Mouse (Mus musculus): ENCODE data around the gene Palm. TPM values are rescaled to one million over a fixed set of nuclear protein-coding genes. Genes with fewer than 3 reads are reported as not detected.

Gene Palm
- polyA plus RNA-seq, 1 experiment from 2014 or later, result 78.0 TPM

DNA sequence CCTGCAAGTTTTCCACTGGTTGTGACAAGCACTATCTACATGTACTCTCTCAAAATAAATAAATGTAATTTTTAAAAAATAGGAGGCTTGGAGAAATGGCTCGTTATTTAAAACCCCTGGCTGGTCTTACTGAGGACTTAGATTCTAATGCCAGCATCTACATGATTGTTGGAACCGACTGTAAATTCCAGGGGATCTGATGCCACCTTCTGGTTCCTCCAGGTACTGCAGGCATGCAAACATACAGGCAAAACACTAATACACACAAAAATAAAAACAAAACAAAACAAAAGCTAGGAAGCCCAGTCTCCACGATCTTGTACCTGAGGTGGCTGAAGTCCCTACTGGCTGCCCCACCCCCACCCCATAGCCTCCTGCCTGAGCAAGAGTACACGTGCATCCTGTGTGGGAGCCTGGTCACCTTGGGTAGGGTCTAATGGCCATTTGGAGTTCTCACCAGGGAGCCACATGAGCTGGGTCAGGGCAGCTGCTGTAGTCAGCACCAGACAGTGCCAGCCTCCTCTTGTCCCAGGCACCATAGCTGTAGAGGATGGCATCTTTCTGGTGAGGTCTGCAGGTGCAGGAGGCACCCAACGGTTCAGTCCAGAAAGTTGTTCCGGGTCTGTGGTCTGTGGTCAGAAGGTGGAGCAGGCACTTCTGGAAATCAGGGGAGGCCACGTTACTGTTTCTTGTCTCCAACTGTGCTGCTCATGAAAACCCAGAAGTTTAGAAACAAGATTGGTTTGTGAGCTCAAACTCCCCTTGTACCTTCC is 4.8 kb upstream of the Palm start:
- H3K27ac ChIP-seq (ENCODE audit: low read length), result no peak overlapping the region
- no peaks in the 10 kb centered on the region for H3K27me3 ChIP-seq (ENCODE audit: control insufficient read depth, insufficient read depth, low read length)
- WGBS, result 37% methylated on average over 7 of the region's 7 CpGs
- H3K9me3 ChIP-seq (ENCODE audit: control insufficient read depth, low read depth, low read length), result no peaks in the 10 kb centered on the region
- H3K36me3 ChIP-seq (ENCODE audit: control insufficient read depth, insufficient read depth, low read length), result no peaks in the 10 kb centered on the region
- H3K4me1 ChIP-seq (ENCODE audit: control insufficient read depth, insufficient read depth, low read length), result 0 out of 2 replicates have a peak, but pooled peaks cover 2% of the 10 kb centered on the region
- no peak overlapping the region for H3K4me3 ChIP-seq (ENCODE audit: low read depth, low read length)
- no peak for ATAC-seq (ENCODE audit: insufficient number of reproducible peaks, insufficient read depth, low FRiP score, low read depth)
- no peak overlapping the region for H3K9ac ChIP-seq (replicated peaks; ENCODE audit: low read depth, low read length)
- no peak overlapping the region for H3K4me2 ChIP-seq (replicated peaks; ENCODE audit: low read depth, low read length)

DNA sequence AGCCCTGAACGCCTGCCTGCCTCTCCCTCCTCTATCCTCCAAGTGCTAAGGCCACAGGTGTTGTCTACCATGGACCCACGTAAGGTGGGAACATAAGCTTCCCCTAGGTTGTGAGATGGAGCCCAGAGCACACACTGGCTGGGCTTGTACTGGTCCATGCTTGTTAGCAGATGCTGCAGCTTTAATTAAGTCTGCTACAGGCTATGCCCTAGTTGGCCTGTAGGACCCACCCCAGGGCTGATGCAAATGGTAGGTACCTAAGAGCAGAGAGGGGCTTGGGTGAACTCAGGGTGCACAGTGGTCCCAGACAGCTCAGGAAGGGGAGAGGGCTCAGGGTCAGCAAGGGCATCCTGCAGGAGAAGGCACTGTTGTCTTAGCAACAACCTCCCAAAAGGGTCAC is 3.8 kb upstream of the Palm start:
- Histone ChIP-seq H3K4me2 (replicated peaks; ENCODE audit: low read depth, low read length) (no peak overlapping the region), H3K9ac (replicated peaks; ENCODE audit: low read depth, low read length) (no peak overlapping the region), H3K36me3 (ENCODE audit: control insufficient read depth, insufficient read depth, low read length) (no peaks in the 10 kb centered on the region), H3K4me1 (ENCODE audit: control insufficient read depth, insufficient read depth, low read length) (peaks cover 8% of the 10 kb centered on the region), H3K27me3 (ENCODE audit: control insufficient read depth, insufficient read depth, low read length) (no peaks in the 10 kb centered on the region), H3K27ac (ENCODE audit: low read length) (no peak overlapping the region), H3K4me3 (ENCODE audit: low read depth, low read length) (no peak overlapping the region), H3K9me3 (ENCODE audit: control insufficient read depth, low read depth, low read length) (no peaks in the 10 kb centered on the region)
- ATAC-seq (ENCODE audit: insufficient number of reproducible peaks, insufficient read depth, low FRiP score, low read depth), result no peak
- 52% methylated on average over 2 of the region's 2 CpGs for WGBS

- Histone ChIP-seq H3K4me1 (ENCODE audit: control insufficient read depth, insufficient read depth, low read length) (peaks cover 15% of the 10 kb centered on the region), H3K27ac (ENCODE audit: low read length) (no peak within 1 kb of the TSS), H3K27me3 (ENCODE audit: control insufficient read depth, insufficient read depth, low read length) (no peaks in the 10 kb centered on the region), H3K4me3 (ENCODE audit: low read depth, low read length) (no peak within 1 kb of the TSS), H3K36me3 (ENCODE audit: control insufficient read depth, insufficient read depth, low read length) (no peaks in the 10 kb centered on the region), H3K9ac (replicated peaks; ENCODE audit: low read depth, low read length) (no peak within 1 kb of the TSS), H3K9me3 (ENCODE audit: control insufficient read depth, low read depth, low read length) (no peaks in the 10 kb centered on the region), H3K4me2 (replicated peaks; ENCODE audit: low read depth, low read length) (no peak within 1 kb of the TSS)
- no peak for ATAC-seq (ENCODE audit: insufficient number of reproducible peaks, insufficient read depth, low FRiP score, low read depth)
- 90% methylated on average over 4 of the region's 4 CpGs for WGBS
These were observed 2.5 kb upstream of the Palm start, which contains the start of gene Prss57 for GRCm38 (mm10) chr10:79790861-79791260. Prss57 (minus strand) TSS chr10:79790961.

- Histone ChIP-seq H3K9ac (replicated peaks; ENCODE audit: low read depth, low read length) (no peak overlapping the region), H3K4me2 (replicated peaks; ENCODE audit: low read depth, low read length) (no peak overlapping the region), H3K9me3 (ENCODE audit: control insufficient read depth, low read depth, low read length) (no peaks in the 10 kb centered on the region), H3K27ac (ENCODE audit: low read length) (no peak overlapping the region), H3K27me3 (ENCODE audit: control insufficient read depth, insufficient read depth, low read length) (no peaks in the 10 kb centered on the region), H3K4me1 (ENCODE audit: control insufficient read depth, insufficient read depth, low read length) (peaks cover 18% of the 10 kb centered on the region), H3K4me3 (ENCODE audit: low read depth, low read length) (no peak overlapping the region), H3K36me3 (ENCODE audit: control insufficient read depth, insufficient read depth, low read length) (no peaks in the 10 kb centered on the region)
- ATAC-seq (ENCODE audit: insufficient number of reproducible peaks, insufficient read depth, low FRiP score, low read depth), result no peak
- 69% methylated on average over 5 of the region's 5 CpGs for WGBS
These were observed 882 bp upstream of the Palm start for GRCm38 (mm10) chr10:79792339-79793040.

DNA sequence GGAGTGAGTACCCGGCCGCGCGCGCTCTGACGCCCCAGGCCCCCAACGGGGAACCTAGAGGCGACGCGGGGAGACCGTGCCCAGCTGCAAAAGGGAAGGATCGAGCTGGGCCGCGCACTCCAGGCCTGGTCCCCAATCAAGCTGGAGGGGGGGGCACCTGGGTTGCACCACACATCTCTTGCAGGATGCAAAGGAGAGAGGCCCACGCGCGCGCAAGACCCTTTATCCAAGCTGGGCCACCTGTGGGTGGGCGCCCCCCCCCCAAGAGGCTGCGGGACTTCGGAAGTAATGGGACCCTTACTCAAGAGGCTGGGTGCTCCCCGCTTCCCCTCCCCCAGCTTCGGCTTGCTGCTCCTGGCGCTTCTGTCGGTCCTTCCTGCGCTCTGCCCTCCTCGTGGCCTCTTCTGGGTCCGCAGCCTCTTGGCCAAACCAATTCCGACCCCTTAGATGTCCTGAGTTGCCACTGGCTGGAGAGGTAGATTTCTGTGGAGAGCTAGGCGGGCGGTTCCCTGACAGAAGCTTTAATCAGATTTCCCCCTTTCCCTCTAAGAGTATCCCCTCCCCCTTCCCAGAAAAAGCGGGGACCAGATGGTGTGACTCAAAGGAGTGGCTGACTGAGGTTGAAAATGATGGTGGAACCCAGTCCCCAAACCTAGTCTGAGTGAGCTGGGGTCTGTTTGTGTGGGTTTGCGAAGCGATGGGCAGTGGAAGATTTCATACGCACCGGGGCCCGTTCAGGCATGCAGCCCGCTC is 542 bp downstream of the Palm start:
- WGBS, result 2% methylated on average over 38 of the region's 38 CpGs
- H3K9me3 ChIP-seq (ENCODE audit: control insufficient read depth, low read depth, low read length), result no peaks in the 10 kb centered on the region
- no peaks in the 10 kb centered on the region for H3K36me3 ChIP-seq (ENCODE audit: control insufficient read depth, insufficient read depth, low read length)
- H3K27me3 ChIP-seq (ENCODE audit: control insufficient read depth, insufficient read depth, low read length), result no peaks in the 10 kb centered on the region
- peak overlapping the region; percentile 92 for H3K4me3 ChIP-seq (ENCODE audit: low read depth, low read length)
- H3K4me1 ChIP-seq (ENCODE audit: control insufficient read depth, insufficient read depth, low read length), result peaks cover 18% of the 10 kb centered on the region
- H3K4me2 ChIP-seq (replicated peaks; ENCODE audit: low read depth, low read length), result peak overlapping the region; percentile 88
- peak overlapping the region; percentile 90 for H3K9ac ChIP-seq (replicated peaks; ENCODE audit: low read depth, low read length)
- no peak for ATAC-seq (ENCODE audit: insufficient number of reproducible peaks, insufficient read depth, low FRiP score, low read depth)
- H3K27ac ChIP-seq (ENCODE audit: low read length), result peak overlapping the region; percentile 85

DNA sequence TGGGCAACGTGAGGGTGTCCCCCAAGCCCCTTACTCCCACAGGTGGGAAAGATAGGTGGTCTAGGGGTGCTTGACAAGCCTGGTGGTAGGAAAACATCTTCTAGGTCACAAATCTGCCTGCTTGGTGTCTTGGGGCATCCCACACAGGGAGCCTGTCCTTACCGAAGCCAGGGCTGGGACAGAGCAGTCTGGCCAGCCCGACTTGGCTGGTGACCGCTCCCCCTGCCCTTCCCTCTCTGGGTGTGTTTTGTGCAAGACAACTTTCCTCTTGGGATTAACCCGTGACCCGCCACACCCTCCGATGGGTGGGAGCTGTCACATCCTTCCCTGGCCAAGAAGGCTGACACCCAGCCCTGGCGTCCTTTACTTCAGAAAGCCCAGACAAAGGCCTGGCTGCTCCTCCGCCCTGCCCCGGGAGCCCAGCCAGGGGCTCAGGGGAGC is 1.1 kb downstream of the Palm start:
- Histone ChIP-seq H3K27me3 (ENCODE audit: control insufficient read depth, insufficient read depth, low read length) (no peaks in the 10 kb centered on the region), H3K4me1 (ENCODE audit: control insufficient read depth, insufficient read depth, low read length) (peaks cover 18% of the 10 kb centered on the region), H3K9ac (replicated peaks; ENCODE audit: low read depth, low read length) (peak overlapping the region; percentile 90; the same call in 1 of the 2 replicates), H3K4me3 (ENCODE audit: low read depth, low read length) (peak overlapping the region; percentile 92), H3K27ac (ENCODE audit: low read length) (peak overlapping the region; percentile 85), H3K4me2 (replicated peaks; ENCODE audit: low read depth, low read length) (peak overlapping the region; percentile 88), H3K9me3 (ENCODE audit: control insufficient read depth, low read depth, low read length) (no peaks in the 10 kb centered on the region), H3K36me3 (ENCODE audit: control insufficient read depth, insufficient read depth, low read length) (no peaks in the 10 kb centered on the region)
- 13% methylated on average over 10 of the region's 10 CpGs for WGBS
- ATAC-seq (ENCODE audit: insufficient number of reproducible peaks, insufficient read depth, low FRiP score, low read depth), result peak; percentile 39; the same call in 1 of the 2 replicates

- Histone ChIP-seq H3K4me1 (ENCODE audit: control insufficient read depth, insufficient read depth, low read length) (peaks cover 18% of the 10 kb centered on the region), H3K4me2 (replicated peaks; ENCODE audit: low read depth, low read length) (no peak overlapping the region), H3K27ac (ENCODE audit: low read length) (no peak overlapping the region), H3K9me3 (ENCODE audit: control insufficient read depth, low read depth, low read length) (no peaks in the 10 kb centered on the region), H3K9ac (replicated peaks; ENCODE audit: low read depth, low read length) (no peak overlapping the region), H3K27me3 (ENCODE audit: control insufficient read depth, insufficient read depth, low read length) (no peaks in the 10 kb centered on the region), H3K4me3 (ENCODE audit: low read depth, low read length) (no peak overlapping the region), H3K36me3 (ENCODE audit: control insufficient read depth, insufficient read depth, low read length) (no peaks in the 10 kb centered on the region)
- ATAC-seq (ENCODE audit: insufficient number of reproducible peaks, insufficient read depth, low FRiP score, low read depth), result no peak
- WGBS, result 96% methylated on average over 3 of the region's 3 CpGs
These were observed 2.5 kb downstream of the Palm start for GRCm38 (mm10) chr10:79795905-79796304.

- no peak overlapping the region for H3K4me2 ChIP-seq (replicated peaks; ENCODE audit: low read depth, low read length)
- H3K9ac ChIP-seq (replicated peaks; ENCODE audit: low read depth, low read length), result no peak overlapping the region
- H3K27me3 ChIP-seq (ENCODE audit: control insufficient read depth, insufficient read depth, low read length), result no peaks in the 10 kb centered on the region
- no peak for ATAC-seq (ENCODE audit: insufficient number of reproducible peaks, insufficient read depth, low FRiP score, low read depth)
- WGBS, result 36% methylated on average over 15 of the region's 15 CpGs
- H3K4me1 ChIP-seq (ENCODE audit: control insufficient read depth, insufficient read depth, low read length), result peaks cover 23% of the 10 kb centered on the region
- H3K27ac ChIP-seq (ENCODE audit: low read length), result no peak overlapping the region
- H3K36me3 ChIP-seq (ENCODE audit: control insufficient read depth, insufficient read depth, low read length), result no peaks in the 10 kb centered on the region
- no peak overlapping the region for H3K4me3 ChIP-seq (ENCODE audit: low read depth, low read length)
- no peaks in the 10 kb centered on the region for H3K9me3 ChIP-seq (ENCODE audit: control insufficient read depth, low read depth, low read length)
These were observed 4.0 kb downstream of the Palm start for GRCm38 (mm10) chr10:79797326-79797725.

All from stomach, embryonic 14.5 days (tissue).